Mouse (Mus musculus) heart, embryonic 12.5 days (tissue): ENCODE data around the gene Stum. TPM values are rescaled to one million over a fixed set of nuclear protein-coding genes. Genes with fewer than 3 reads are reported as not detected.
A peak's percentile ranks its signal among the peaks of the same experiment; 100 is the strongest.

ENCODE experiments used
- ATAC-seq: fragments of 200-750 bp; cut with Nextera tagmentation; 2 replicates; pipeline ENCODE4 v1.8.0; 2017; ENCODE audit warnings: moderate TSS enrichment, moderate library complexity; ENCODE audit not compliant: insufficient number of reproducible peaks, low FRiP score
- H3K27ac ChIP-seq: fragments of 300-500 bp; sonication (generic); 2 replicates; pipeline ENCODE4 v1.5.1; 2016; ENCODE audit warnings: mild to moderate bottlenecking, moderate library complexity; ENCODE audit not compliant: poor library complexity, severe bottlenecking
- H3K27me3 ChIP-seq: fragments of 300-500 bp; sonication (generic); replicated peaks from 2 replicates; pipeline ENCODE4 v1.6.1; 2016; ENCODE audit warnings: mild to moderate bottlenecking, moderate library complexity
- H3K36me3 ChIP-seq: fragments of 300-500 bp; sonication (generic); 2 replicates; pipeline ENCODE4 v1.6.1; 2016; ENCODE audit warnings: mild to moderate bottlenecking, moderate library complexity
- H3K4me1 ChIP-seq: fragments of 300-500 bp; sonication (generic); replicated peaks from 2 replicates; pipeline ENCODE4 v1.6.1; 2016; ENCODE audit warnings: mild to moderate bottlenecking
- H3K4me2 ChIP-seq: fragments of 300-500 bp; sonication (generic); 2 replicates; pipeline ENCODE4 v1.6.1; 2016; ENCODE audit warnings: mild to moderate bottlenecking, moderate library complexity
- H3K4me3 ChIP-seq: fragments of 300-500 bp; sonication (generic); 2 replicates; pipeline ENCODE4 v1.5.1; 2016; ENCODE audit warnings: mild to moderate bottlenecking
- H3K9ac ChIP-seq: fragments of 300-500 bp; sonication (generic); 2 replicates; pipeline ENCODE4 v1.6.1; 2016; ENCODE audit warnings: mild to moderate bottlenecking, moderate library complexity
- H3K9me3 ChIP-seq: fragments of 300-500 bp; sonication (generic); replicated peaks from 2 replicates; pipeline ENCODE4 v1.6.1; 2016; ENCODE audit warnings: mild to moderate bottlenecking, moderate library complexity
- WGBS: fragments of 180-500 bp; shearing (Covaris S2); methylation state at CpG from one replicate; pipeline ENCODE4 v1.1.7; 2016; 5-methylcytosine and 5-hydroxymethylcytosine counted together
- polyA plus RNA-seq: library from polyadenylated mRNA; unstranded; fragments of >200 nt; fragmentation: Nextera tagmentation; extraction: Ambion mirVana; gene quantifications from 2 replicates; pipeline ENCODE4 v1.2.1, GENCODE M21; 2016

Gene Stum
- polyA plus RNA-seq, 1 experiment from 2014 or later = 0.10 TPM

- H3K9me3 ChIP-seq = no peaks in the 10 kb centered on the region
- no peak for ATAC-seq
- H3K4me1 ChIP-seq = peaks cover 15% of the 10 kb centered on the region
- no peak overlapping the region for H3K9ac ChIP-seq
- WGBS = 65% methylated on average over 8 of the region's 8 CpGs
- H3K27ac ChIP-seq = no peak overlapping the region
- H3K27me3 ChIP-seq = peaks cover 34% of the 10 kb centered on the region
- H3K36me3 ChIP-seq = no peaks in the 10 kb centered on the region
- H3K4me3 ChIP-seq = no peak overlapping the region
- H3K4me2 ChIP-seq = no peak overlapping the region
Measured at GRCm38 (mm10) chr1:180428871-180429270, 54.4 kb downstream of the Stum start.

- H3K36me3 ChIP-seq = no peaks in the 10 kb centered on the region
- H3K4me3 ChIP-seq = no peak overlapping the region
- no peak overlapping the region for H3K27ac ChIP-seq
- ATAC-seq = no peak
- 20% methylated on average over 9 of the region's 9 CpGs for WGBS
- H3K9me3 ChIP-seq = no peaks in the 10 kb centered on the region
- peaks cover 28% of the 10 kb centered on the region for H3K27me3 ChIP-seq
- H3K4me2 ChIP-seq = 0 out of 2 replicates have a peak overlapping the region, but pooled peaks have one; percentile 17
- no peak overlapping the region for H3K9ac ChIP-seq
- peaks cover 18% of the 10 kb centered on the region for H3K4me1 ChIP-seq
Measured at GRCm38 (mm10) chr1:180428101-180428712, 55.1 kb downstream of the Stum start.

DNA sequence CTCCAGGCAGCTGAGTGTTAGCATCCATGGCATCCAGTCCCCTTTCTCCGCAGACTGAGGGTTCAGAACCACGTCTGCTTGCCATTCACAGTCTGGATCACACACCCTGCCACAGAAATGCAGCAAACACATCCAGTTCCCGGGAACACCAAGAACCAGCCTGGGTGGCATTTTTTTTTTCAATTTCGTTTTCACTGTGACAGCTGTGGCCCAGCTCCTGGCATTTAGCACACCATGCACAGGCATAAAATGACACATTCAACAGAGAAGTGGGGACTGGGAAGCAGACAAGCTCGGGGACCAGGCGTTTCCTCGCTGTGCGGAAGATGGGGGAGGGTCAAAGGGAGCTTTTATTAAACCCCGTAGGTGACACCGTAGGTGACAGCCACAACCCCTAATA lies 55.6 kb downstream of the Stum start:
- peaks cover 22% of the 10 kb centered on the region for H3K27me3 ChIP-seq
- peak overlapping the region; percentile 19; the same call in 1 of the 2 replicates for H3K27ac ChIP-seq
- 0 out of 2 replicates have a peak overlapping the region, but pooled peaks have one; percentile 17 for H3K4me2 ChIP-seq
- H3K36me3 ChIP-seq = no peaks in the 10 kb centered on the region
- no peak overlapping the region for H3K4me3 ChIP-seq
- H3K9me3 ChIP-seq = no peaks in the 10 kb centered on the region
- ATAC-seq = no peak
- H3K4me1 ChIP-seq = peaks cover 20% of the 10 kb centered on the region
- no peak overlapping the region for H3K9ac ChIP-seq
- WGBS = 49% methylated on average over 10 of the region's 10 CpGs

DNA sequence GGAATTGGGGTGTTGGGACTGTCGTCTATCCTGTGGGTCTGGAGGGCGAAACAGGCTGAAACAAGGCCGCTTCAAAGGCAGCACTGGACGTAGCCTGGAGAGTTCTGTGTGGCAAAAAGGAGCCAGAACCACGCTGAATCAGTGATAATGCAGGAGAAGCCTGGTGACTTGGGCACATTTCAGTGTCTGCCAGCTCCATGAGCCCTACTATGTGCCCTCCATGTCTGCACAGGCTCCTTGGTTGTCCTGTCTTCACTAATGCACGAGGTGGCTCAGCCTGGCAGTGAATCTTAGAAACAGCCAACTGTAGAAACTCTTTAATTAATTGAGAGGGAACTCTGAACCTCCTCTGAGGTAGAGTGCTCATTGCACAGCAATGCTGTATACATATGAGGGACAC lies 56.9 kb downstream of the Stum start:
- WGBS = 79% methylated on average over 6 of the region's 6 CpGs
- Histone ChIP-seq H3K9me3 (no peaks in the 10 kb centered on the region), H3K4me3 (no peak overlapping the region), H3K27me3 (peaks cover 12% of the 10 kb centered on the region), H3K4me1 (peaks cover 33% of the 10 kb centered on the region), H3K36me3 (no peaks in the 10 kb centered on the region), H3K27ac (no peak overlapping the region), H3K9ac (no peak overlapping the region), H3K4me2 (no peak overlapping the region)
- ATAC-seq = no peak

GRCm38 (mm10) chr1:180423931-180424330 lies 59.4 kb downstream of the Stum start:
- 61% methylated on average over 3 of the region's 3 CpGs for WGBS
- Histone ChIP-seq H3K36me3 (peaks cover 9% of the 10 kb centered on the region), H3K27me3 (peaks cover 18% of the 10 kb centered on the region), H3K4me1 (peaks cover 45% of the 10 kb centered on the region), H3K4me2 (no peak overlapping the region), H3K9me3 (no peaks in the 10 kb centered on the region), H3K4me3 (no peak overlapping the region), H3K27ac (no peak overlapping the region), H3K9ac (no peak overlapping the region)
- ATAC-seq = no peak

- Histone ChIP-seq H3K4me3 (no peak overlapping the region), H3K9me3 (no peaks in the 10 kb centered on the region), H3K4me1 (peaks cover 44% of the 10 kb centered on the region), H3K9ac (no peak overlapping the region), H3K36me3 (peaks cover 17% of the 10 kb centered on the region), H3K27me3 (peaks cover 26% of the 10 kb centered on the region), H3K4me2 (no peak overlapping the region), H3K27ac (peak overlapping the region; percentile 75)
- ATAC-seq = no peak
- 49% methylated on average over 16 of the region's 16 CpGs for WGBS
Measured at GRCm38 (mm10) chr1:180423008-180423639, 60.2 kb downstream of the Stum start.

DNA sequence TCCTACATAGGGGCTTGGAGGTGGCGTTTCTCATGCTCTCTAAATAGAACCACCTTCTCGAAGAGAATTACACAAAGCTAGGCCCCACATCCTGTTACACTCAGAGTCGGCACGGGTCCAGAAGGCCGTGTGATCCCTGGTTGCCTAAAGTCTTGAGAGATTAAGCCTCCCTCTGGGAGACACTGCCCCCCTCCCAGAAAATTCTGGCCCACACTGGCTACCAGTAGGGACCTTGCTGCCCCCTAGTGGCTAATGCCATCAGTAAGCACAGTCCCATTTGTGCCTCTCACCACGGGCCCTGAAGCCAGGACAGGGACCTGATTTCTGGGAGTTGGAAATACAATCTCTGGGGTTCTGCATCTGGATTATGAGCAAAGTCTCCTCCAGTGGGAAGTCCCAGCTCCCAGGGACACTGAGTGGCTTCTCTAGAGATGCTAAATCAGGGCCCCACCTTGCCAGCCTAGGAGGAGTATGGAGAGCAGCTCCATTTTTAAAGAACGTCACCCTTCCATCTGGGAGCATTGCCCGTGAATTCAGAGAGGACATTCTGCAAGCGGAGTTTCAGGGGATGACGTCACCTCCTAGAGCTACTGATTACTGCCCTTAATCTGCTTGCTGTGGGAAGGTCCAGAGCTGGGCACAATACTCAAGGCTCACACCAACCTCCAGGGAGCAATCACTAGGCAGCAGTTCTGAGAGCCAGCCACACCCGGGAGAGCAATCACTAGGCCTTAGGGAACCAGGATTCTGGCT lies 61.1 kb downstream of the Stum start:
- peak overlapping the region; percentile 29; the same call in 1 of the 2 replicates for H3K4me2 ChIP-seq
- no peaks in the 10 kb centered on the region for H3K9me3 ChIP-seq
- 12% methylated on average over 11 of the region's 11 CpGs for WGBS
- H3K27ac ChIP-seq = peak overlapping the region; percentile 75
- peaks cover 20% of the 10 kb centered on the region for H3K36me3 ChIP-seq
- peaks cover 27% of the 10 kb centered on the region for H3K27me3 ChIP-seq
- H3K4me3 ChIP-seq = no peak overlapping the region
- no peak overlapping the region for H3K9ac ChIP-seq
- peaks cover 44% of the 10 kb centered on the region for H3K4me1 ChIP-seq
- ATAC-seq = peak; percentile 46

DNA sequence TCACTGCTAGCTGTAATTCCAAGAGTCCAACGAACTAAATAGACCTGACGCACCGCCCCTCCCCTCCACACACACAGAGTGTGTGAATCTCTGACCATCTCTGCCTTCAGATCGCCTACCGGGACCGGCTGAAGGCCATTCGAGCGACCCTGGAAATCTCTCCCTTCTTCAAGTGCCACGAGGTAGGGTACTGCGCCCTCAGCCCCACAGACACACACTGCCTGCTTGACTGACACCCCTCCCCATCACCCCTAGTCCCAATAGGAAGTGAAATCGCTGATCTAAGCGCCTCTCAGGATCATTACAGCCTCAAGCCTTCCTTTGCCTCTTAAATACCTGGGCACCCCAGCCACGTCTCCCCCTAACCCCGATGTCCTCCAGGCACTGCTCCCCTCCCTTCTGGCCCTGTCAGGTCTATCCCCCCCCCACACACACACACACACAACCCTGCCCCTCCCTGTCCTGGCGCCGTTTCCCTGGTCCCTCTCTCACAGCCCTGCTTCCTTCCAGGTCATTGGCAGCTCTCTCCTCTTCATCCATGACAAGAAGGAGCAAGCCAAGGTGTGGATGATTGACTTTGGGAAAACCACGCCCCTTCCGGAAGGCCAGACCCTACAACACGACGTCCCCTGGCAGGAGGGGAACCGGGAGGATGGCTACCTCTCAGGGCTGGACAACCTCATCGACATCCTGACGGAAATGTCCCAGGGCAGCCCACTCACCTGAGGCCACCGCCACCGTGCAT lies 62.0 kb downstream of the Stum start:
- peaks cover 25% of the 10 kb centered on the region for H3K27me3 ChIP-seq
- H3K9me3 ChIP-seq = no peaks in the 10 kb centered on the region
- no peak overlapping the region for H3K9ac ChIP-seq
- H3K36me3 ChIP-seq = peaks cover 20% of the 10 kb centered on the region
- peaks cover 53% of the 10 kb centered on the region for H3K4me1 ChIP-seq
- peak overlapping the region; percentile 29; the same call in 1 of the 2 replicates for H3K4me2 ChIP-seq
- peak overlapping the region; percentile 75 for H3K27ac ChIP-seq
- no peak overlapping the region for H3K4me3 ChIP-seq
- 58% methylated on average over 25 of the region's 25 CpGs for WGBS
- ATAC-seq = no peak

- no peak overlapping the region for H3K27ac ChIP-seq
- ATAC-seq = no peak
- peaks cover 55% of the 10 kb centered on the region for H3K4me1 ChIP-seq
Measured at GRCm38 (mm10) chr1:180420496-180421164, 62.7 kb downstream of the Stum start.

GRCm38 (mm10) chr1:180419059-180419458 lies 64.2 kb downstream of the Stum start:
- Histone ChIP-seq H3K9me3 (no peaks in the 10 kb centered on the region), H3K4me3 (no peak overlapping the region), H3K4me1 (peaks cover 65% of the 10 kb centered on the region), H3K4me2 (no peak overlapping the region), H3K36me3 (peaks cover 27% of the 10 kb centered on the region), H3K27ac (no peak overlapping the region), H3K27me3 (peaks cover 19% of the 10 kb centered on the region; the same call in 1 of the 2 replicates), H3K9ac (no peak overlapping the region)
- WGBS = 89% methylated on average over 2 of the region's 2 CpGs
- ATAC-seq = no peak

More at GRCm38 (mm10) chr1:180420496-180421164, 62.7 kb downstream of the Stum start:
- H3K4me3 ChIP-seq = no peak overlapping the region
- WGBS = 64% methylated on average over 8 of the region's 8 CpGs
- peaks cover 18% of the 10 kb centered on the region; the same call in 1 of the 2 replicates for H3K27me3 ChIP-seq
- no peaks in the 10 kb centered on the region for H3K9me3 ChIP-seq
- peaks cover 22% of the 10 kb centered on the region for H3K36me3 ChIP-seq
- H3K4me2 ChIP-seq = no peak overlapping the region
- no peak overlapping the region for H3K9ac ChIP-seq
